Mouse (Mus musculus): ENCODE measurements around the gene Tspo2. TPM values are rescaled to one million over a fixed set of nuclear protein-coding genes. Genes with fewer than 3 reads are reported as not detected.

Gene Tspo2
- polyA plus RNA-seq, 1 experiment from 2014 or later = 2.0 TPM

- peaks cover 3% of the 10 kb centered on the region for H3K4me1 ChIP-seq (replicated peaks; ENCODE audit: control insufficient read depth, insufficient read depth, low read length)
- H3K9me3 ChIP-seq (ENCODE audit: control insufficient read depth, low read length) = no peaks in the 10 kb centered on the region
- no peak overlapping the region for H3K9ac ChIP-seq (replicated peaks; ENCODE audit: low read depth, low read length)
- no peak overlapping the region for H3K27ac ChIP-seq (ENCODE audit: low read length)
- no peak for ATAC-seq
- H3K27me3 ChIP-seq (replicated peaks; ENCODE audit: control insufficient read depth, insufficient read depth, low read length) = no peaks in the 10 kb centered on the region
- WGBS = 91% methylated on average over 4 of the region's 4 CpGs
- H3K4me3 ChIP-seq (replicated peaks; ENCODE audit: low read length) = no peak overlapping the region
- H3K4me2 ChIP-seq (ENCODE audit: low read length) = no peak overlapping the region
- peaks cover 9% of the 10 kb centered on the region; the same call in 1 of the 2 replicates for H3K36me3 ChIP-seq (ENCODE audit: control insufficient read depth, insufficient read depth)
Measured at GRCm38 (mm10) chr17:48401710-48402109, 49.6 kb downstream of the Tspo2 start.

Other genes with a start within 250 kb of the Tspo2 start
- not detected in 2 replicates for gene Trem1, start 218.8 kb downstream of the Tspo2 start, polyA plus RNA-seq (2015; fragmentation: Nextera tagmentation; extraction: Ambion mirVana)
- not detected in 2 replicates for gene Trem3, start 203.7 kb downstream of the Tspo2 start, polyA plus RNA-seq (2015; fragmentation: Nextera tagmentation; extraction: Ambion mirVana)
- not detected in 2 replicates for gene Treml4, start 187.2 kb downstream of the Tspo2 start, polyA plus RNA-seq (2015; fragmentation: Nextera tagmentation; extraction: Ambion mirVana)
- 0.10 TPM in 1 of 2 replicates, not detected in the other for gene Treml2, start 152.0 kb downstream of the Tspo2 start, polyA plus RNA-seq (2015; fragmentation: Nextera tagmentation; extraction: Ambion mirVana)
- not detected in 2 replicates for gene B430306N03Rik, start 135.4 kb downstream of the Tspo2 start, polyA plus RNA-seq (2015; fragmentation: Nextera tagmentation; extraction: Ambion mirVana)
- gene Trem2, start 105.1 kb downstream of the Tspo2 start, polyA plus RNA-seq (2015; fragmentation: Nextera tagmentation; extraction: Ambion mirVana) = 2.9 and 3.4 TPM in 2 replicates
- gene Treml1, start 91.6 kb downstream of the Tspo2 start, polyA plus RNA-seq (2015; fragmentation: Nextera tagmentation; extraction: Ambion mirVana) = 0.18 and 0.51 TPM in 2 replicates
- 19.7 and 21.8 TPM in 2 replicates for gene Nfya, start 41.6 kb downstream of the Tspo2 start, polyA plus RNA-seq (2015; fragmentation: Nextera tagmentation; extraction: Ambion mirVana)
- gene Oard1, start 41.5 kb downstream of the Tspo2 start, polyA plus RNA-seq (2015; fragmentation: Nextera tagmentation; extraction: Ambion mirVana) = 49.1 and 54.5 TPM in 2 replicates
- gene Apobec2, start 18.6 kb downstream of the Tspo2 start, polyA plus RNA-seq (2015; fragmentation: Nextera tagmentation; extraction: Ambion mirVana) = 0.29 and 0.43 TPM in 2 replicates
- gene Unc5cl, start 3.4 kb upstream of the Tspo2 start, polyA plus RNA-seq (2015; fragmentation: Nextera tagmentation; extraction: Ambion mirVana) = 0.19 TPM in 1 of 2 replicates, not detected in the other